Mouse (Mus musculus) testis, adult 2 months (tissue): ENCODE data around the gene Camkv.

ENCODE experiments used
- CTCF ChIP-seq: fragments of 200-500 bp; IDR thresholded peaks from 2 replicates; pipeline ENCODE4 v1.5.1; 2012; ENCODE audit warnings: low read depth, mild to moderate bottlenecking, inconsistent platforms, low read length, moderate library complexity; ENCODE audit not compliant: control insufficient read depth, insufficient read depth, insufficient replicate concordance
- POLR2A ChIP-seq: fragments of 200-500 bp; IDR thresholded peaks from 2 replicates; pipeline ENCODE4 v1.6.1; 2012; ENCODE audit warnings: low read depth, mild to moderate bottlenecking, inconsistent platforms, low read length, moderate library complexity; ENCODE audit not compliant: control insufficient read depth

GRCm38 (mm10) chr9:107925251-107925650, 10.2 kb upstream of the Camkv start:
- TF ChIP-seq CTCF (no peak), POLR2A (no peak)
